Mouse (Mus musculus) CH12.LX (cell line): Measurements from ENCODE around the gene Sh3rf3. TPM values are rescaled to one million over a fixed set of nuclear protein-coding genes. Genes with fewer than 3 reads are reported as not detected.

ENCODE experiments used
- DNase-seq: peaks from one replicate; pipeline ENCODE4 v3.0.0-alpha.2; 2013; ENCODE audit errors: extremely low read depth
- H3K27ac ChIP-seq: 2 replicates; pipeline ENCODE4 v1.5.1; 2012; ENCODE audit warnings: low read depth, mild to moderate bottlenecking, control low read depth, moderate library complexity; ENCODE audit not compliant: insufficient read depth
- H3K27me3 ChIP-seq: replicated peaks from 2 replicates; pipeline ENCODE3; 2012; ENCODE audit warnings: inconsistent platforms
- H3K36me3 ChIP-seq, 2 experiments: replicated peaks in 1 of 2; 2 replicates each; pipeline versions ENCODE3 to v1.6.1; 2012; ENCODE audit warnings: inconsistent platforms in 1 of 2, low read length in 1 of 2, mild to moderate bottlenecking in 1 of 2, mixed read lengths in 1 of 2, moderate library complexity in 1 of 2; ENCODE audit not compliant: control insufficient read depth in 1 of 2, insufficient read depth in 1 of 2
- H3K4me1 ChIP-seq, 2 experiments: 2 replicates each; pipeline ENCODE4 v1.6.1; 2012; ENCODE audit warnings: inconsistent platforms in 1 of 2, moderate library complexity in 1 of 2; ENCODE audit not compliant: insufficient read depth in 2 of 2, control insufficient read depth in 1 of 2
- H3K4me2 ChIP-seq: 2 replicates; pipeline ENCODE4 v1.6.1; 2012; ENCODE audit warnings: low read depth, mild to moderate bottlenecking, control low read depth; ENCODE audit not compliant: poor library complexity, insufficient read depth, severe bottlenecking
- H3K4me3 ChIP-seq, 3 experiments: fragments of 150-350 bp in 1 of 3; sonication (generic) in 1 of 3; replicated peaks in 1 of 3; 2 replicates each; pipeline versions ENCODE3 to v1.5.1; 2011 to 2012; ENCODE audit warnings: low read depth in 2 of 3, low read length in 2 of 3, mild to moderate bottlenecking in 2 of 3, moderate library complexity in 2 of 3, control low read depth in 1 of 3, improper control_type of control experiment in 1 of 3, inconsistent platforms in 1 of 3, mixed read lengths in 1 of 3; ENCODE audit not compliant: poor library complexity in 1 of 3
- H3K79me2 ChIP-seq: replicated peaks from 2 replicates; pipeline ENCODE4 v1.6.1; 2012; ENCODE audit warnings: mild to moderate bottlenecking, moderate library complexity; ENCODE audit not compliant: control insufficient read depth, poor library complexity, insufficient read depth, severe bottlenecking; ENCODE audit errors: extremely low read depth
- H3K9ac ChIP-seq: 2 replicates; pipeline ENCODE4 v1.6.1; 2012; ENCODE audit warnings: low read depth, mild to moderate bottlenecking, control low read depth, moderate library complexity; ENCODE audit not compliant: insufficient read depth
- H3K9me3 ChIP-seq: replicated peaks from 2 replicates; pipeline ENCODE3; 2012; ENCODE audit warnings: low read length, inconsistent platforms, mixed read lengths
- BHLHE40 ChIP-seq: IDR thresholded peaks from 2 replicates; pipeline ENCODE4 v1.6.1; 2011; ENCODE audit warnings: mild to moderate bottlenecking, low read depth, low read length, improper control_type of control experiment
- CHD2 ChIP-seq: IDR thresholded peaks from 2 replicates; pipeline ENCODE4 v1.6.1; 2011; ENCODE audit warnings: low read length, improper control_type of control experiment
- CTCF ChIP-seq, 2 experiments: IDR thresholded peaks in 1 of 2; conservative IDR thresholded peaks in 1 of 2; 2 replicates each; pipeline ENCODE4 v1.5.1; 2011 to 2012; ENCODE audit warnings: low read depth in 2 of 2, low read length in 2 of 2, improper control_type of control experiment in 1 of 2, inconsistent platforms in 1 of 2, mild to moderate bottlenecking in 1 of 2, moderate library complexity in 1 of 2
- E2F4 ChIP-seq: IDR thresholded peaks from 2 replicates; pipeline ENCODE4 v1.6.1; 2011; ENCODE audit warnings: low read depth, low read length, improper control_type of control experiment; ENCODE audit not compliant: insufficient replicate concordance
- ELF1 ChIP-seq: IDR thresholded peaks from 2 replicates; pipeline ENCODE4 v1.6.1; 2014; ENCODE audit warnings: low read depth, mild to moderate bottlenecking, inconsistent platforms, low read length, improper control_type of control experiment
- EP300 ChIP-seq: IDR thresholded peaks from 2 replicates; pipeline ENCODE4 v1.6.1; 2011; ENCODE audit warnings: low read length, improper control_type of control experiment
- HCFC1 ChIP-seq: IDR thresholded peaks from 2 replicates; pipeline ENCODE4 v1.6.1; 2012; ENCODE audit warnings: low read depth, mild to moderate bottlenecking, inconsistent platforms, low read length, improper control_type of control experiment
- IRF4 ChIP-seq: IDR thresholded peaks from 2 replicates; pipeline ENCODE4 v1.6.1; 2014; ENCODE audit warnings: low read depth, mild to moderate bottlenecking, inconsistent platforms, low read length, improper control_type of control experiment
- JUN ChIP-seq: IDR thresholded peaks from 2 replicates; pipeline ENCODE4 v1.6.1; 2011; ENCODE audit warnings: low read depth, mild to moderate bottlenecking, low read length, improper control_type of control experiment, moderate library complexity; ENCODE audit not compliant: insufficient read depth
- JUND ChIP-seq: conservative IDR thresholded peaks from 2 replicates; pipeline ENCODE4 v1.6.1; 2011; ENCODE audit warnings: low read depth, low read length, improper control_type of control experiment
- KAT2A ChIP-seq: IDR thresholded peaks from 2 replicates; pipeline ENCODE4 v1.6.1; 2012; ENCODE audit warnings: low read length, improper control_type of control experiment, inconsistent platforms; ENCODE audit not compliant: insufficient replicate concordance
- MAX ChIP-seq: IDR thresholded peaks from 2 replicates; pipeline ENCODE4 v1.6.1; 2011; ENCODE audit warnings: low read length, improper control_type of control experiment
- MEF2A ChIP-seq: IDR thresholded peaks from 2 replicates; pipeline ENCODE4 v1.6.1; 2014; ENCODE audit warnings: low read depth, mild to moderate bottlenecking, inconsistent platforms, low read length, improper control_type of control experiment, borderline replicate concordance
- MXI1 ChIP-seq: IDR thresholded peaks from 2 replicates; pipeline ENCODE4 v1.6.1; 2011; ENCODE audit warnings: mild to moderate bottlenecking, low read depth, low read length, improper control_type of control experiment
- NELFE ChIP-seq: IDR thresholded peaks from 2 replicates; pipeline ENCODE4 v1.6.1; 2011; ENCODE audit warnings: low read depth, low read length, improper control_type of control experiment
- NRF1 ChIP-seq: IDR thresholded peaks from 2 replicates; pipeline ENCODE4 v1.6.1; 2014; ENCODE audit warnings: low read depth, mild to moderate bottlenecking, inconsistent platforms, low read length, improper control_type of control experiment, moderate library complexity
- PAX5 ChIP-seq: IDR thresholded peaks from 2 replicates; pipeline ENCODE4 v1.6.1; 2012; ENCODE audit warnings: low read length, inconsistent platforms, mixed read lengths
- POLR2AphosphoS2 ChIP-seq: IDR thresholded peaks from 2 replicates; pipeline ENCODE4 v1.6.1; 2011; ENCODE audit warnings: low read depth, low read length, improper control_type of control experiment
- RAD21 ChIP-seq: IDR thresholded peaks from 2 replicates; pipeline ENCODE4 v1.6.1; 2011; ENCODE audit warnings: low read depth, mild to moderate bottlenecking, low read length, improper control_type of control experiment, moderate library complexity
- SIN3A ChIP-seq: IDR thresholded peaks from 2 replicates; pipeline ENCODE4 v1.6.1; 2012; ENCODE audit warnings: low read length, improper control_type of control experiment, inconsistent platforms
- SMC3 ChIP-seq: IDR thresholded peaks from 2 replicates; pipeline ENCODE4 v1.6.1; 2011; ENCODE audit warnings: low read depth, low read length, improper control_type of control experiment
- USF2 ChIP-seq: conservative IDR thresholded peaks from 2 replicates; pipeline ENCODE4 v1.6.1; 2011; ENCODE audit warnings: low read depth, low read length, improper control_type of control experiment
- ZKSCAN1 ChIP-seq: IDR thresholded peaks from 2 replicates; pipeline ENCODE4 v1.6.1; 2012; ENCODE audit warnings: low read depth, inconsistent platforms, low read length, improper control_type of control experiment, borderline replicate concordance
- ZMIZ1 ChIP-seq: IDR thresholded peaks from 2 replicates; pipeline ENCODE4 v1.6.1; 2012; ENCODE audit warnings: low read depth, mild to moderate bottlenecking, inconsistent platforms, low read length, improper control_type of control experiment
- ZNF384 ChIP-seq: IDR thresholded peaks from 2 replicates; pipeline ENCODE4 v1.6.1; 2012; ENCODE audit warnings: low read depth, low read length, improper control_type of control experiment, inconsistent platforms
- dilution Hi-C: fragments of 300-500 bp; cut with MboI; formaldehyde crosslinking; loops from 2 replicates; pipeline ENCODE4 v1.14.3; 2020; ENCODE audit warnings: low sequenced_read_pairs; ENCODE audit not compliant: extremely low pct_unique_long_range_greater_than_20kb, extremely low pct_ligation_motif_present
- in situ Hi-C: fragments of 300-500 bp; cut with MboI; formaldehyde crosslinking; loops from 3 replicates; pipeline ENCODE4 v1.14.3; 2019; ENCODE audit warnings: low sequenced_read_pairs, low pct_ligation_motif_present, low pct_unique_long_range_greater_than_20kb, mixed read lengths
- polyA plus RNA-seq: library from polyadenylated mRNA; unstranded; fragments of >175 nt; gene quantifications from 2 replicates; pipeline ENCODE4 v1.2.1, GENCODE M21; 2012; ENCODE audit warnings: low read depth; ENCODE audit not compliant: insufficient read length
- total RNA-seq, 2 experiments: library from RNA; depleted of rRNA; stranded (reverse); fragments of 300-350 nt in 1 of 2; fragments of >200 nt in 1 of 2; gene quantifications; 2 replicates each; pipeline ENCODE4 v1.2.3; 2012 to 2014

The Sh3rf3 gene
- total and polyA plus RNA-seq, 3 experiments, result 0.13 to 0.64 TPM; not detected in 1

GRCm38 (mm10) chr10:58854548-58855198, 41.5 kb downstream of the Sh3rf3 start:
- Histone ChIP-seq H3K4me3 (no peak overlapping the region), H3K79me2 (no peaks in the 10 kb centered on the region), H3K9me3 (no peaks in the 10 kb centered on the region), H3K27ac (no peak overlapping the region), H3K9ac (no peak overlapping the region), H3K4me2 (no peak overlapping the region), H3K36me3 (no peaks in the 10 kb centered on the region), H3K27me3 (peaks cover 5% of the 10 kb centered on the region), H3K4me1 (peaks cover 0 to 4% of the 10 kb centered on the region in 2 experiments; a peak in 1 of 4 replicates)
- dilution Hi-C loops (no loop called here), in situ Hi-C loops (no loop called here)
- no peak for DNase-seq
- TF ChIP-seq ZMIZ1, result no peak
- TF ChIP-seq SMC3, result no peak
- TF ChIP-seq CHD2, result no peak
- no peak for TF ChIP-seq IRF4
- no peak for TF ChIP-seq MEF2A
- TF ChIP-seq PAX5, result no peak
- no peak for TF ChIP-seq SIN3A
- TF ChIP-seq NELFE, result no peak
- no peak for TF ChIP-seq E2F4
- no peak for TF ChIP-seq ZNF384
- no peak for TF ChIP-seq RAD21
- TF ChIP-seq JUN, result no peak
- no peak for TF ChIP-seq NRF1
- no peak for TF ChIP-seq USF2
- TF ChIP-seq KAT2A, result no peak
- no peak for TF ChIP-seq BHLHE40
- TF ChIP-seq POLR2AphosphoS2, result no peak

- dilution Hi-C loops, result no loop called here
- Histone ChIP-seq H3K4me2 (no peak overlapping the region), H3K4me3 (no peak overlapping the region), H3K36me3 (no peaks in the 10 kb centered on the region), H3K4me1 (peaks cover 0 to 4% of the 10 kb centered on the region in 2 experiments; a peak in 1 of 4 replicates), H3K79me2 (no peaks in the 10 kb centered on the region), H3K9me3 (no peaks in the 10 kb centered on the region), H3K9ac (no peak overlapping the region), H3K27me3 (peaks cover 5% of the 10 kb centered on the region), H3K27ac (no peak overlapping the region)
- TF ChIP-seq MEF2A, result no peak
- no peak for TF ChIP-seq BHLHE40
- no peak for TF ChIP-seq NELFE
- TF ChIP-seq PAX5, result no peak
- TF ChIP-seq USF2, result no peak
- TF ChIP-seq JUND, result no peak
- TF ChIP-seq HCFC1, result no peak
- TF ChIP-seq MAX, result no peak
- TF ChIP-seq ELF1, result no peak
- TF ChIP-seq ZKSCAN1, result no peak
- no peak for TF ChIP-seq CTCF (conservative IDR thresholded peaks at IDR 0.05 in 1 of 2, IDR thresholded peaks at IDR 0.05 in 1 of 2; ENCODE audit: low read depth in 2 of 2, low read length in 2 of 2)
- no peak for TF ChIP-seq ZNF384
- no peak for TF ChIP-seq RAD21
- TF ChIP-seq EP300, result no peak
- no peak for TF ChIP-seq JUN
- TF ChIP-seq MXI1, result no peak
- in situ Hi-C loops, result no loop called here
- DNase-seq, result no peak
Measured at GRCm38 (mm10) chr10:58855199-58855751, 42.1 kb downstream of the Sh3rf3 start.
